Mouse (Mus musculus): ENCODE results near the gene Caskin1. TPM values are rescaled to one million over a fixed set of nuclear protein-coding genes. Genes with fewer than 3 reads are reported as not detected.
A peak's percentile ranks its signal among the peaks of the same experiment; 100 is the strongest.

The Caskin1 gene
- polyA plus RNA-seq, 1 experiment from 2014 or later, result 1.0 TPM

GRCm38 (mm10) chr17:24478663-24479380 is 9.6 kb upstream of the Caskin1 start, which contains the start of gene Mlst8:
TSS of gene Mlst8 (minus strand) at chr17:24479078.
- in situ Hi-C loops (cut with MboI; ENCODE audit: low pct_unique_long_range_greater_than_20kb), result no loop called here
- ATAC-seq (peak; percentile 75), DNase-seq (ENCODE audit: low read depth, low spot score) (peak; percentile 82)
- ChIA-PET CTCF (interaction anchor here (0.6 to 2.5 kb wide), 20 partner anchors 8 to 155 kb away, joined by 3 to 11 read pairs (median 4); partner anchors contain the start of genes E4f1 and Pgp), POLR2A (interaction anchor here (0.9 to 1.7 kb wide), 3 partner anchors 23 to 59 kb away, joined by 3 to 4 read pairs (median 3); partner anchors contain the start of gene Traf7)
- TF ChIP-seq CTCF (IDR thresholded peaks at IDR 0.05), result no peak
- H3K27me3 ChIP-seq, result no peaks in the 10 kb centered on the region

- TF ChIP-seq CTCF (IDR thresholded peaks at IDR 0.05), result no peak
- ATAC-seq (no peak), DNase-seq (ENCODE audit: low read depth, low spot score) (no peak)
- ChIA-PET CTCF (interaction anchor here (0.6 to 2.5 kb wide), 20 partner anchors 8 to 154 kb away, joined by 3 to 11 read pairs (median 4); no protein-coding TSS in a partner anchor), POLR2A (interaction anchor here (0.9 to 1.7 kb wide), 3 partner anchors 24 to 59 kb away, joined by 3 to 4 read pairs (median 3); partner anchors contain the start of gene Traf7)
- in situ Hi-C loops (cut with MboI; ENCODE audit: low pct_unique_long_range_greater_than_20kb), result no loop called here
- no peaks in the 10 kb centered on the region for H3K27me3 ChIP-seq
Measured at GRCm38 (mm10) chr17:24479431-24479830, 9.0 kb upstream of the Caskin1 start.

- no peak for ATAC-seq
- CTCF ChIA-PET, result interaction anchor here (1.0 to 2.5 kb wide), 6 partner anchors 9 to 33 kb away, joined by 3 to 11 read pairs (median 8); no protein-coding TSS in a partner anchor
- in situ Hi-C loops (cut with MboI; ENCODE audit: low pct_unique_long_range_greater_than_20kb), result loop anchor here (5.0 kb wide), 1 partner anchor 47 kb away; the partner anchor contains the start of gene Traf7
- TF ChIP-seq CTCF (IDR thresholded peaks at IDR 0.05), result no peak
- no peak for DNase-seq (ENCODE audit: low read depth, low spot score)
- H3K27me3 ChIP-seq, result no peaks in the 10 kb centered on the region
- POLR2A ChIA-PET, result no interaction called here
Measured at GRCm38 (mm10) chr17:24480201-24480826, 8.1 kb upstream of the Caskin1 start.

- DNase-seq (ENCODE audit: low read depth, low spot score) (no peak), ATAC-seq (no peak)
- CTCF ChIA-PET, result interaction anchor here (1.1 to 2.4 kb wide), 3 partner anchors 8 to 14 kb away, joined by 3 to 11 read pairs (median 8); no protein-coding TSS in a partner anchor
- TF ChIP-seq CTCF (IDR thresholded peaks at IDR 0.05), result no peak
- no peaks in the 10 kb centered on the region for H3K27me3 ChIP-seq
- POLR2A ChIA-PET, result no interaction called here
- in situ Hi-C loops (cut with MboI; ENCODE audit: low pct_unique_long_range_greater_than_20kb), result loop anchor here (5.0 kb wide), 1 partner anchor 46 kb away; the partner anchor contains the start of gene Traf7
Measured at GRCm38 (mm10) chr17:24481027-24481815, 7.2 kb upstream of the Caskin1 start.

- POLR2A ChIA-PET, result no interaction called here
- no peak for TF ChIP-seq CTCF (IDR thresholded peaks at IDR 0.05)
- in situ Hi-C loops (cut with MboI; ENCODE audit: low pct_unique_long_range_greater_than_20kb), result loop anchor here (5.0 kb wide), 1 partner anchor 44 kb away; the partner anchor contains the start of gene Traf7
- no peak for DNase-seq (ENCODE audit: low read depth, low spot score)
- CTCF ChIA-PET, result no interaction called here
- ATAC-seq, result no peak
- peaks cover 12% of the 10 kb centered on the region for H3K27me3 ChIP-seq
Measured at GRCm38 (mm10) chr17:24483495-24483894, 4.9 kb upstream of the Caskin1 start.

- POLR2A ChIA-PET, result no interaction called here
- DNase-seq (ENCODE audit: low read depth, low spot score) (no peak), ATAC-seq (no peak)
- in situ Hi-C loops (cut with MboI; ENCODE audit: low pct_unique_long_range_greater_than_20kb), result no loop called here
- no peak for TF ChIP-seq CTCF (IDR thresholded peaks at IDR 0.05)
- peaks cover 22% of the 10 kb centered on the region for H3K27me3 ChIP-seq
- CTCF ChIA-PET, result interaction anchor here (1.4 to 1.6 kb wide), 2 partner anchors 9 to 13 kb away, joined by 3 to 4 read pairs; no protein-coding TSS in a partner anchor
Measured at GRCm38 (mm10) chr17:24485090-24485860, 3.1 kb upstream of the Caskin1 start.

- in situ Hi-C loops (cut with MboI; ENCODE audit: low pct_unique_long_range_greater_than_20kb), result no loop called here
- ChIA-PET CTCF (interaction anchor here (1.9 kb wide), 1 partner anchor 9 kb away, joined by 11 read pairs; the partner anchor contains the start of gene Mlst8), POLR2A (no interaction called here)
- ATAC-seq, result no peak
- peaks cover 22% of the 10 kb centered on the region for H3K27me3 ChIP-seq
- no peak for DNase-seq (ENCODE audit: low read depth, low spot score)
- no peak for TF ChIP-seq CTCF (IDR thresholded peaks at IDR 0.05)
Measured at GRCm38 (mm10) chr17:24488662-24489264, 362 bp downstream of the Caskin1 start.

GRCm38 (mm10) chr17:24489265-24490030 is 1.0 kb downstream of the Caskin1 start:
- in situ Hi-C loops (cut with MboI; ENCODE audit: low pct_unique_long_range_greater_than_20kb), result no loop called here

More at GRCm38 (mm10) chr17:24489265-24490030, 1.0 kb downstream of the Caskin1 start:
- no peak for ATAC-seq
- CTCF ChIA-PET, result interaction anchor here (1.9 kb wide), 1 partner anchor 10 kb away, joined by 11 read pairs; the partner anchor contains the start of gene Mlst8
- DNase-seq (ENCODE audit: low read depth, low spot score), result no peak
- POLR2A ChIA-PET, result no interaction called here
- no peak for TF ChIP-seq CTCF (IDR thresholded peaks at IDR 0.05)
- H3K27me3 ChIP-seq, result peaks cover 22% of the 10 kb centered on the region

Measured in Patski (cell line).